Mouse (Mus musculus) CH12.LX (cell line): Measurements from ENCODE around the gene Zbed3. TPM values are rescaled to one million over a fixed set of nuclear protein-coding genes. Genes with fewer than 3 reads are reported as not detected.

Source experiments
- DNase-seq: peaks from one replicate; pipeline ENCODE4 v3.0.0-alpha.2; 2013; ENCODE audit errors: extremely low read depth
- H3K27ac ChIP-seq: 2 replicates; pipeline ENCODE4 v1.5.1; 2012; ENCODE audit warnings: low read depth, mild to moderate bottlenecking, control low read depth, moderate library complexity; ENCODE audit not compliant: insufficient read depth
- H3K27me3 ChIP-seq: replicated peaks from 2 replicates; pipeline ENCODE3; 2012; ENCODE audit warnings: inconsistent platforms
- H3K36me3 ChIP-seq, 2 experiments: replicated peaks in 1 of 2; 2 replicates each; pipeline versions ENCODE3 to v1.6.1; 2012; ENCODE audit warnings: inconsistent platforms in 1 of 2, low read length in 1 of 2, mild to moderate bottlenecking in 1 of 2, mixed read lengths in 1 of 2, moderate library complexity in 1 of 2; ENCODE audit not compliant: control insufficient read depth in 1 of 2, insufficient read depth in 1 of 2
- H3K4me1 ChIP-seq, 2 experiments: 2 replicates each; pipeline ENCODE4 v1.6.1; 2012; ENCODE audit warnings: inconsistent platforms in 1 of 2, moderate library complexity in 1 of 2; ENCODE audit not compliant: insufficient read depth in 2 of 2, control insufficient read depth in 1 of 2
- H3K4me2 ChIP-seq: 2 replicates; pipeline ENCODE4 v1.6.1; 2012; ENCODE audit warnings: low read depth, mild to moderate bottlenecking, control low read depth; ENCODE audit not compliant: poor library complexity, insufficient read depth, severe bottlenecking
- H3K4me3 ChIP-seq, 3 experiments: fragments of 150-350 bp in 1 of 3; sonication (generic) in 1 of 3; replicated peaks in 1 of 3; 2 replicates each; pipeline versions ENCODE3 to v1.5.1; 2011 to 2012; ENCODE audit warnings: low read depth in 2 of 3, low read length in 2 of 3, mild to moderate bottlenecking in 2 of 3, moderate library complexity in 2 of 3, control low read depth in 1 of 3, improper control_type of control experiment in 1 of 3, inconsistent platforms in 1 of 3, mixed read lengths in 1 of 3; ENCODE audit not compliant: poor library complexity in 1 of 3
- H3K79me2 ChIP-seq: replicated peaks from 2 replicates; pipeline ENCODE4 v1.6.1; 2012; ENCODE audit warnings: mild to moderate bottlenecking, moderate library complexity; ENCODE audit not compliant: control insufficient read depth, poor library complexity, insufficient read depth, severe bottlenecking; ENCODE audit errors: extremely low read depth
- H3K9ac ChIP-seq: 2 replicates; pipeline ENCODE4 v1.6.1; 2012; ENCODE audit warnings: low read depth, mild to moderate bottlenecking, control low read depth, moderate library complexity; ENCODE audit not compliant: insufficient read depth
- H3K9me3 ChIP-seq: replicated peaks from 2 replicates; pipeline ENCODE3; 2012; ENCODE audit warnings: low read length, inconsistent platforms, mixed read lengths
- CTCF ChIP-seq, 2 experiments: IDR thresholded peaks in 1 of 2; conservative IDR thresholded peaks in 1 of 2; 2 replicates each; pipeline ENCODE4 v1.5.1; 2011 to 2012; ENCODE audit warnings: low read depth in 2 of 2, low read length in 2 of 2, improper control_type of control experiment in 1 of 2, inconsistent platforms in 1 of 2, mild to moderate bottlenecking in 1 of 2, moderate library complexity in 1 of 2
- ELF1 ChIP-seq: IDR thresholded peaks from 2 replicates; pipeline ENCODE4 v1.6.1; 2014; ENCODE audit warnings: low read depth, mild to moderate bottlenecking, inconsistent platforms, low read length, improper control_type of control experiment
- EP300 ChIP-seq: IDR thresholded peaks from 2 replicates; pipeline ENCODE4 v1.6.1; 2011; ENCODE audit warnings: low read length, improper control_type of control experiment
- HCFC1 ChIP-seq: IDR thresholded peaks from 2 replicates; pipeline ENCODE4 v1.6.1; 2012; ENCODE audit warnings: low read depth, mild to moderate bottlenecking, inconsistent platforms, low read length, improper control_type of control experiment
- JUN ChIP-seq: IDR thresholded peaks from 2 replicates; pipeline ENCODE4 v1.6.1; 2011; ENCODE audit warnings: low read depth, mild to moderate bottlenecking, low read length, improper control_type of control experiment, moderate library complexity; ENCODE audit not compliant: insufficient read depth
- KAT2A ChIP-seq: IDR thresholded peaks from 2 replicates; pipeline ENCODE4 v1.6.1; 2012; ENCODE audit warnings: low read length, improper control_type of control experiment, inconsistent platforms; ENCODE audit not compliant: insufficient replicate concordance
- MAX ChIP-seq: IDR thresholded peaks from 2 replicates; pipeline ENCODE4 v1.6.1; 2011; ENCODE audit warnings: low read length, improper control_type of control experiment
- MAZ ChIP-seq: IDR thresholded peaks from 2 replicates; pipeline ENCODE4 v1.6.1; 2012; ENCODE audit warnings: low read depth, mild to moderate bottlenecking, inconsistent platforms, low read length, improper control_type of control experiment, moderate library complexity
- MEF2A ChIP-seq: IDR thresholded peaks from 2 replicates; pipeline ENCODE4 v1.6.1; 2014; ENCODE audit warnings: low read depth, mild to moderate bottlenecking, inconsistent platforms, low read length, improper control_type of control experiment, borderline replicate concordance
- MYC ChIP-seq: IDR thresholded peaks from 2 replicates; pipeline ENCODE4 v1.6.1; 2011; ENCODE audit warnings: low read depth, mild to moderate bottlenecking, improper control_type of control experiment, low read length
- NELFE ChIP-seq: IDR thresholded peaks from 2 replicates; pipeline ENCODE4 v1.6.1; 2011; ENCODE audit warnings: low read depth, low read length, improper control_type of control experiment
- NRF1 ChIP-seq: IDR thresholded peaks from 2 replicates; pipeline ENCODE4 v1.6.1; 2014; ENCODE audit warnings: low read depth, mild to moderate bottlenecking, inconsistent platforms, low read length, improper control_type of control experiment, moderate library complexity
- RCOR1 ChIP-seq: conservative IDR thresholded peaks from 2 replicates; pipeline ENCODE4 v1.6.1; 2012; ENCODE audit warnings: low read depth, mild to moderate bottlenecking, inconsistent platforms, low read length, improper control_type of control experiment
- SMC3 ChIP-seq: IDR thresholded peaks from 2 replicates; pipeline ENCODE4 v1.6.1; 2011; ENCODE audit warnings: low read depth, low read length, improper control_type of control experiment
- UBTF ChIP-seq: IDR thresholded peaks from 2 replicates; pipeline ENCODE4 v1.6.1; 2012; ENCODE audit warnings: low read depth, mild to moderate bottlenecking, inconsistent platforms, low read length, improper control_type of control experiment, moderate library complexity
- USF1 ChIP-seq: IDR thresholded peaks from 2 replicates; pipeline ENCODE4 v1.6.1; 2014; ENCODE audit warnings: low read depth, mild to moderate bottlenecking, inconsistent platforms, low read length, improper control_type of control experiment
- ZKSCAN1 ChIP-seq: IDR thresholded peaks from 2 replicates; pipeline ENCODE4 v1.6.1; 2012; ENCODE audit warnings: low read depth, inconsistent platforms, low read length, improper control_type of control experiment, borderline replicate concordance
- ZMIZ1 ChIP-seq: IDR thresholded peaks from 2 replicates; pipeline ENCODE4 v1.6.1; 2012; ENCODE audit warnings: low read depth, mild to moderate bottlenecking, inconsistent platforms, low read length, improper control_type of control experiment
- ZNF384 ChIP-seq: IDR thresholded peaks from 2 replicates; pipeline ENCODE4 v1.6.1; 2012; ENCODE audit warnings: low read depth, low read length, improper control_type of control experiment, inconsistent platforms
- dilution Hi-C: fragments of 300-500 bp; cut with MboI; formaldehyde crosslinking; loops from 2 replicates; pipeline ENCODE4 v1.14.3; 2020; ENCODE audit warnings: low sequenced_read_pairs; ENCODE audit not compliant: extremely low pct_unique_long_range_greater_than_20kb, extremely low pct_ligation_motif_present
- in situ Hi-C: fragments of 300-500 bp; cut with MboI; formaldehyde crosslinking; loops from 3 replicates; pipeline ENCODE4 v1.14.3; 2019; ENCODE audit warnings: low sequenced_read_pairs, low pct_ligation_motif_present, low pct_unique_long_range_greater_than_20kb, mixed read lengths
- polyA plus RNA-seq: library from polyadenylated mRNA; unstranded; fragments of >175 nt; gene quantifications from 2 replicates; pipeline ENCODE4 v1.2.1, GENCODE M21; 2012; ENCODE audit warnings: low read depth; ENCODE audit not compliant: insufficient read length
- total RNA-seq, 2 experiments: library from RNA; depleted of rRNA; stranded (reverse); fragments of 300-350 nt in 1 of 2; fragments of >200 nt in 1 of 2; gene quantifications; 2 replicates each; pipeline ENCODE4 v1.2.3; 2012 to 2014

Zbed3 gene
- total and polyA plus RNA-seq, 3 experiments: 7.6 to 50.3 (median 8.2) TPM

DNA sequence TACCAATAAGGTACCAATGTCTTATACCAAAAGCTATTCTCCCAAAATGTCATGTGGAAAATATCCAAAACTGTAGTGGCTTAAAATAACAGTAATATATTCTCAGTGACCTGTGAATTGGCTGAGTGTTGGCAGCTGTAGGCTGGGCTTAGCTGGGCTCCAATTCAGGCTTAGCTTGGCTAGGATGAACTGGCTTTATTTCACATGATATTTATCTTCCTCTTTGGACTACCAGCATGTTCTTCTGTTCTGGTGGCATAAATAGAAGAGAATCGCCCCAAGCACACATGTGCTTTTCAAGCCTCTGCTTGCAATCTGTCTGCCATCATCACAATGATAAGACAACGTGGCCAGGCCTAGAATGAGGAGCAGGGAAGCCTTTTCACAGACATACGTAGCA, 23.5 kb upstream of the Zbed3 start:
- Histone ChIP-seq H3K36me3 (no peaks in the 10 kb centered on the region), H3K4me2 (no peak overlapping the region), H3K27ac (no peak overlapping the region), H3K79me2 (no peaks in the 10 kb centered on the region), H3K9me3 (peaks cover 7% of the 10 kb centered on the region), H3K9ac (no peak overlapping the region), H3K27me3 (no peaks in the 10 kb centered on the region), H3K4me3 (no peak overlapping the region), H3K4me1 (no peaks in the 10 kb centered on the region)
- dilution Hi-C loops (no loop called here), in situ Hi-C loops (loop anchor here (25.0 kb wide), 1 partner anchor 238 kb away; no protein-coding TSS in a partner anchor)
- no peak for DNase-seq
- TF ChIP-seq HCFC1 (no peak), NELFE (no peak), ELF1 (no peak), KAT2A (no peak), SMC3 (no peak), RCOR1 (no peak), ZKSCAN1 (no peak), ZMIZ1 (no peak), UBTF (no peak), MYC (no peak), EP300 (no peak), MAZ (no peak), ZNF384 (no peak), MEF2A (no peak), JUN (no peak), MAX (no peak)
- TF ChIP-seq, all 38 proteins: peak for 0

DNA sequence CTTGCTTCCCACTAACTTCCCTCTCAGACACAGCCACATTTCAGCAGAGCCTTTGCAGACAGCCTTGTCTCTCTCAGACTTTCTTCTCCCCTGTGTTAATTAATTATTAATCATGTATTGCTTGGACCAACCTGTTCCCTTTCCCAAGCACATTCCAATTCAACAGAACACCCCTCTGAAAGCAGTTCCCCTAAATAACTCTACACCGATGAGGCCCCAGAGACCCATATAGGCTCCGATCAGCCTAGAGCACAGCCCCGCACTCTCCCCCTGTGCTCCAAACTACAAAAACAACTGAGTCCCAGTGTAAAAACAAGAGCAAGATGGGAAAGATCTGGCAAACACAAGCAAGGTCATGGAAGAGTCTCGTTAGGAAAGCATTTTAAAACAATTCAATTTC, 16.8 kb upstream of the Zbed3 start:
- no peaks in the 10 kb centered on the region for H3K79me2 ChIP-seq
- H3K27ac ChIP-seq: no peak overlapping the region
- TF ChIP-seq ELF1: no peak
- TF ChIP-seq NRF1: no peak
- TF ChIP-seq USF1: no peak
- no peak for TF ChIP-seq HCFC1
- no peak for TF ChIP-seq CTCF (conservative IDR thresholded peaks at IDR 0.05 in 1 of 2, IDR thresholded peaks at IDR 0.05 in 1 of 2; ENCODE audit: low read depth in 2 of 2, low read length in 2 of 2)
- no peak for TF ChIP-seq KAT2A
- TF ChIP-seq EP300: no peak
- H3K4me2 ChIP-seq: no peak overlapping the region
- H3K36me3 ChIP-seq: no peaks in the 10 kb centered on the region
- in situ Hi-C loops (no loop called here), dilution Hi-C loops (no loop called here)
- no peaks in the 10 kb centered on the region for H3K9me3 ChIP-seq
- no peak for DNase-seq
- H3K9ac ChIP-seq: no peak overlapping the region
- no peak overlapping the region for H3K4me3 ChIP-seq
- H3K4me1 ChIP-seq: peaks cover 4 to 13% of the 10 kb centered on the region in 2 experiments; a peak in 3 of 4 replicates
- no peaks in the 10 kb centered on the region for H3K27me3 ChIP-seq
